Mouse (Mus musculus) olfactory bulb, adult 2 months (tissue): ENCODE measurements at regions not wholly inside any gene's neighbourhood (a gene's known extent, or its start where the extent isn't known, plus 50 kb on each side); places are given as distances from the start of the nearest gene placed in this dataset.

Experiments used
- CTCF ChIP-seq: fragments of 200-500 bp; IDR thresholded peaks from 2 replicates; pipeline ENCODE4 v1.5.1; 2012; ENCODE audit warnings: low read depth, mild to moderate bottlenecking, low read length, moderate library complexity; ENCODE audit not compliant: insufficient read depth
- POLR2A ChIP-seq: fragments of 200-500 bp; IDR thresholded peaks from 2 replicates; pipeline ENCODE4 v1.6.1; 2012; ENCODE audit warnings: mild to moderate bottlenecking, low read depth, low read length, moderate library complexity; ENCODE audit not compliant: insufficient read depth

DNA sequence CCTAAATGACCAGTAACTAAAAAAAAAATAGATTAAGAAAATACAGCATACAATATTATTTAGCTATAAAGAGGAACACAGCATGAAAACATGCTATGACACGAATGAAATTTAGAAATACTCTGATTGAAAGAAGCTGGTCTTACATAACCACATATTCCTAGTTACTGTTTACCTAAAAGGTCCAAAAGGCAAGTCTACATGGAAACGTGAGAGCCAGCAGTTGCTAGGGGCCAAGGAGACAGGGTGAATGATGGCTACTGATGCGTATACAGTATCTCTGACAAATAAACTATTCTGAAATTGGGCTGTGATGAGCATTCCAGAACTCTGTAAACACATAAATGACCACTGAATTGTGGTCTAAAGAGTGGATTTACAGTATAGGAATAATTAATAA lies 194.5 kb upstream of the Zbtb20 start:
- TF ChIP-seq CTCF (no peak), POLR2A (no peak)
